Mouse (Mus musculus) inflammation-experienced regulatory T-cells (primary cell): ENCODE measurements around the gene Zgpat. TPM values are rescaled to one million over a fixed set of nuclear protein-coding genes. Genes with fewer than 3 reads are reported as not detected.

Experiments
- polyA plus RNA-seq, 2 experiments: library from polyadenylated mRNA; unstranded; fragments of 100-300 nt; shearing (Covaris generic); gene quantifications; one replicate each; pipeline ENCODE4 v1.2.1; 2017

Zgpat gene
- polyA plus RNA-seq, result 100 to 1,000 TPM in 1 of 2 experiments, 10 to 100 TPM in 1; 85.3 to 107 TPM

GRCm38 (mm10) chr2:181364860-181365596 lies at the start of gene Zgpat, which contains the start of gene Arfrp1:
Zgpat (plus strand) TSS chr2:181364928.
Arfrp1 (minus strand) TSS chr2:181365404.

GRCm38 (mm10) chr2:181319248-181320102 lies 45.3 kb upstream of the Zgpat start, which contains the start of gene Rtel1:
Rtel1 (plus strand) TSS chr2:181319739.

GRCm38 (mm10) chr2:181379778-181380177 lies 15.1 kb downstream of the Zgpat start, which contains the start of gene Lime1:
Lime1 (plus strand) TSS chr2:181380078.

Other genes with a start within 250 kb of the Zgpat start
- under 1 TPM; 0.16 to 0.60 TPM for gene Kcnq2, start 229.6 kb upstream of the Zgpat start, polyA plus RNA-seq
- 1 to 10 TPM in 1 of 2 experiments, under 1 TPM in 1; 0.07 to 1.2 TPM for gene Eef1a2, start 207.9 kb upstream of the Zgpat start, polyA plus RNA-seq
- gene Ppdpf, start 177.7 kb upstream of the Zgpat start, polyA plus RNA-seq, result 100 to 1,000 TPM; 247 to 261 TPM
- gene Ptk6, start 162.1 kb upstream of the Zgpat start, polyA plus RNA-seq, result under 1 TPM; 0.19 to 0.39 TPM
- gene Srms, start 151.7 kb upstream of the Zgpat start, polyA plus RNA-seq, result 1 to 10 TPM in 1 of 2 experiments, not detected in 1; 1.2 TPM
- under 1 TPM in 1 of 2 experiments, not detected in 1; 0.20 TPM for gene Fndc11, start 144.9 kb upstream of the Zgpat start, polyA plus RNA-seq
- gene Helz2, start 122.9 kb upstream of the Zgpat start, polyA plus RNA-seq, result 10 to 100 TPM; 16.2 to 18.4 TPM
- 10 to 100 TPM; 22.3 to 23.6 TPM for gene Gmeb2, start 76.9 kb upstream of the Zgpat start, polyA plus RNA-seq
- gene Stmn3, start 50.4 kb upstream of the Zgpat start, polyA plus RNA-seq, result under 1 TPM in 1 of 2 experiments, not detected in 1; 0.92 TPM
- 10 to 100 TPM; 48.9 to 77.1 TPM for gene Rtel1, start 45.2 kb upstream of the Zgpat start, polyA plus RNA-seq
- gene Arfrp1, start 476 bp downstream of the Zgpat start, polyA plus RNA-seq, result 100 to 1,000 TPM; 135 to 144 TPM
- gene Lime1, start 15.2 kb downstream of the Zgpat start, polyA plus RNA-seq, result 100 to 1,000 TPM; 317 TPM
- 1 to 10 TPM; 2.1 to 2.2 TPM for gene Zbtb46, start 94.5 kb downstream of the Zgpat start, polyA plus RNA-seq
- 1 to 10 TPM in 1 of 2 experiments, under 1 TPM in 1; 0.66 to 2.1 TPM for gene Abhd16b, start 128.3 kb downstream of the Zgpat start, polyA plus RNA-seq
- 10 to 100 TPM; 79.6 to 96.6 TPM for gene Tpd52l2, start 132.2 kb downstream of the Zgpat start, polyA plus RNA-seq
- 100 to 1,000 TPM in 1 of 2 experiments, 10 to 100 TPM in 1; 94.2 to 122 TPM for gene Dnajc5, start 155.6 kb downstream of the Zgpat start, polyA plus RNA-seq
- 100 to 1,000 TPM; 197 to 240 TPM for gene Uckl1, start 220.0 kb downstream of the Zgpat start, polyA plus RNA-seq
- 100 to 1,000 TPM in 1 of 2 experiments, 10 to 100 TPM in 1; 85.7 to 111 TPM for gene Prpf6, start 226.9 kb downstream of the Zgpat start, polyA plus RNA-seq
- 10 to 100 TPM; 23.9 to 37.2 TPM for gene Zfp512b, start 227.9 kb downstream of the Zgpat start, polyA plus RNA-seq
- gene Samd10, start 234.3 kb downstream of the Zgpat start, polyA plus RNA-seq, result 10 to 100 TPM; 33.2 to 43.9 TPM